Mouse (Mus musculus) embryo, embryonic 11 days (tissue): Measurements from ENCODE around the gene Fam241b.

Source experiments
- DNase-seq: peaks from one replicate; pipeline ENCODE4 v3.0.0-alpha.2; 2015

Gene Fam241b

DNA sequence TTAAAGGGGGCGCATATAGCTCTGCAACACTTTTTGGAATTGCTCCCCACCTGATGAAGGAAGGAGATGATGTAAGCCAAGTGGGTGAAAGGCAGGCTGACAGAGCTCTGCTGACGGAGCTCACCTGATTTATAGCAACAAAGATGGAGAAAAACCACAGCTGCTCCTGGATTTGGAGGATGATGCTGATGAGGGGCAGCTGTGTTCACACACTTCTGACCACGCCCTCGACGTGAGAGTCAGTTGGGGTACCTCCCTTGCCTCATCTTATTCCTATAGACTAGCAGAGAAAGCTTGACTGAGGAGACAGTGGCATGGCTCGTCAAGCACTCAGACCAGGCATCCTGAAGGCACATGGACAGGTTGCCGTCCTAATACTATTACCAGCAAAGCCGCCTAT lies at the start of gene Fam241b:
Fam241b (minus strand) TSS at position 101 of the 400 bp plus-strand sequence.
- no peak for DNase-seq

DNA sequence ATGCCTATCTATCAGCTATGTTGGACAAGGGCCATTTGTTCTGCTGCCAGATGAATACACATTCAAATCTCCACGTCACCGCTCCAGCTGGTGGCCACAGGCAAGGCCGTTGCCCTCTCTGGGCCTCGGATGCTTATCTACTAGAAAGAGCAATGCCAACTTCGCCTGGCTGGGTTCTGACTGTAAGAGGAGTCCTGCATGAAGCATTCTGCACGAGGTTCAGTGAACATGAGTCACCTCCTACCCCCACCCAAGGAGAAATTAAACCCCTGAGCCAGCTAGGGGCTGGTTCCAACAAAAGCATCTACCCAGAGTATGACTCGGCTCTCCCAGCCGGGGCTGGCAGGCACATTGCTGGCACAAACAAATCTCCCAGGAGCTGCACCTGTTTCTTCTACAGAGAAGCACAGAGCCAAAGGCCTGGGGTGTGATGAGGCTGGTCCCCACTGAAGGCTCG lies 49.0 kb upstream of the Fam241b start:
- DNase-seq: no peak

DNA sequence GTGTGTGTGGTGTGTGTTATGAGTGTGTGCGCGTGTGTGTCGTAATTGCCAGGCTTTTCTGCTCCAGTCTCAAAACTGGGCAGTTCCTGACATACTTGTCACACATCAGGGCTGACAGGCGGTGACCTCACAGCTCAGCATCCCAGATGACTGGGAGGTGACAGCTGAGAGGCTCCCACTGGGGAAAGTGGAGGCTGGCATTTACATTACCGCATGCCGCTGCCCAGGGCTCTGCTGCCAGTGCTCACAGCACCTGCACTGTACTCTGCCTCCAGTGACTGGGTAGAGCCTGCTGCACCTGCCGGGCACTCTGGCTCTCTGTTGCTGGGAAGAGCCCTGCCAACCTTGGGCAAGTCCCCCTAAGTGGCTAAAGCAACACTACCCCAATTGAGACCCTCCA lies 47.1 kb upstream of the Fam241b start:
- DNase-seq: no peak

DNA sequence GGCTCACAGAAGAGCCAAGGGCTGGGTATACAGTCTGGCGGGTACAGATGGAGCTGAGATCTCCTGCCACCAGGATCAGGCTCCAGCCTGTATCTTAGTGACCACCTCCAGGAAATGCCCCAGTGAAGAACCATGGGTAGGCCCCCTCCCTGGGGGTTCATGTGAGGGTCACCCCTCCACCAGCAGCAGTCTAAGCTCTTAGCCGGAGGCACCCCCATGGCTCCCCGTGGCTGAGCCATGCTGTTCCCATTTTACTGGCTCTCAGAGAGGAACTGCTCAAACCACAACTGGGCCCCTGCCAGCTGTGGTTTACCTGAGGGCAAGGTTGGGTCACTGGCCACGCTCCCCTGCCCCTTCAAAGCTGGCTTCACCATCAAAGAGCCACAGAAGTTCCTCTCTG lies 46.2 kb upstream of the Fam241b start:
- no peak for DNase-seq

- DNase-seq: no peak
Observed at GRCm38 (mm10) chr10:62189303-62189702, 45.6 kb upstream of the Fam241b start.

GRCm38 (mm10) chr10:62186882-62187281 lies 43.2 kb upstream of the Fam241b start:
- DNase-seq: peak; percentile 81

DNA sequence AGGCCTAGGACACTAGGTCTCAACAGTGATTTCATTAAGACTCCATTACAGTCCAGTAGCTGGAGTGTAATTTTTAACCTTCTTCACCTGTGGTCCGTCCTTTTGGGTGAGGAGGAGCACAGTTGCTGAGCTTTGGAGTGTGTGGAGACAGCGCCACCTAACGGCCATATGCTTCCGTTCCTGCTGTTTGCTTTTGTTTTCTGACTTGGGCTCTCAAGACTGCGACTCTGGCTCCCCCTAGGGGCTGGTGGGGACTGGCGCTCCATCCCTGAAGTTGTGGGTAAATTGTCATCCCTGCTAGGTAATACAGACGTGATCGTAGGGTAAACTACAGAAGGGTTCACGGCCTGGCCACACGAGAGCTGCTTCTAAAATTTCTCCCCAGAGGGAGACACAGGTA lies 39.3 kb upstream of the Fam241b start:
- peak; percentile 95 for DNase-seq

GRCm38 (mm10) chr10:62182471-62183014 lies 38.8 kb upstream of the Fam241b start:
- no peak for DNase-seq

DNA sequence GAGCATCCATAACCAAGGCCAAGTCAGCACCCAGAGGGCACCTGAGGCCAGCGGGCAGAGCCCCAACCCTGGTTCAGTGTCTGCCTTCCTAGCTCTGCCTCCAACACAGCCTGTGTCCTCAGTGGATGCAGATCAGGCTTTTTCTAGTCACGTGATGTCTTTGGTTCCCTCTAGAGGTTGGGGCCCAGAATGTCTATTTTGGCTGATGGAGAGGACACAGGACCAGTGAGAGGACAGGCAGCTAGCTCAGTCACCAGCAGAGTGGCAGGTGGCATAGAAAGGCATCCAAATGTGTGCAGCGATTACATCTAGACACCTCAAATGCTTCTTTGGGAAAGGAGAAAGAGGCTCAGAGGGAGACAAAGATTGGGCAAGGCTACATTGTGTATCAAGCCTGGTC lies 38.0 kb upstream of the Fam241b start:
- DNase-seq: no peak

DNA sequence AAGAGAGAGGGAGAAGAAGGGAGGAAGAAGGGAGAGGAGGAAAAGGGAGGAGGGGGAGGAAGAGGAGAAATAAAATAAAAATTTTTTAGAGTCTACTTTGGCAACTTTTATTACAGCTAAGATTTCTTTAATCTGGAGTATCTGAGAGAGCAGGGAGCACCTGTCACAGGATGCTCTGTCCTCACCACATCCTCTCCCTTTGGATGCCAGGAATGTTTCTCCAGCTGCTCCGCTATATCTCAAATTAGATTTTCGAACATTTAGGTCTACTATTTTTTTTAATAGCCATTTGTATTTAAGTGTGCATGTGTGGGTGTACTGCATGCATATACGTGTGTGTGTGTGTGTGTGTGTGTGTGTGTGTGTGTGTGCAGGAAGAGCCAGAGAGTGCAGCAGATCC lies 36.2 kb upstream of the Fam241b start:
- no peak for DNase-seq

GRCm38 (mm10) chr10:62174533-62175313 lies 31.0 kb upstream of the Fam241b start:
- DNase-seq: peak; percentile 74

DNA sequence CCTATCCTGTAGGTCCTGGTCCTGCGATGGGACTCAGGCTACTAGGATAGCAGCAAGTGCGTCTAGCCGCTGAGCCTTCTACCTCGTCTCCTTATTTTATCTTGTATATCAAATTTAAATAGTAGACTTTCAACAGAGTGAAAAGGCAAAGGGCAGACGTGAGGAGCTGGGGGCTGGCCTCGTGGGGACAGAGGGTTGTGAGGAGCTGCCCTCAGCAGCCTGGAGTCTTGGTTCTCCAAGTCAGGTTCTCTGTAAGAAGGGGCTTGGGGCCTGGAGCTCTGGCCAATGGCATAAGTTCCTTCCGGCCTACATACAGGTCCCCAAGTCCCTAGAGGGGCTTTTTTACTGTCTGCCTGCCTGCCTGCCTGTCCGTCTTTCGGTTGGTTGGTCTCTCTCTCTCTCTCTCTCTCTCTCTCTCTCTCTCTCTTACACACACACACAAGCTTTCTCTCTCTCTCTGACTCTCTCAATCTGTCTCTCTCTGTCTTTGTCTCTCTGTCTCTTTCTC lies 30.3 kb upstream of the Fam241b start:
- peak; percentile 40 for DNase-seq

DNA sequence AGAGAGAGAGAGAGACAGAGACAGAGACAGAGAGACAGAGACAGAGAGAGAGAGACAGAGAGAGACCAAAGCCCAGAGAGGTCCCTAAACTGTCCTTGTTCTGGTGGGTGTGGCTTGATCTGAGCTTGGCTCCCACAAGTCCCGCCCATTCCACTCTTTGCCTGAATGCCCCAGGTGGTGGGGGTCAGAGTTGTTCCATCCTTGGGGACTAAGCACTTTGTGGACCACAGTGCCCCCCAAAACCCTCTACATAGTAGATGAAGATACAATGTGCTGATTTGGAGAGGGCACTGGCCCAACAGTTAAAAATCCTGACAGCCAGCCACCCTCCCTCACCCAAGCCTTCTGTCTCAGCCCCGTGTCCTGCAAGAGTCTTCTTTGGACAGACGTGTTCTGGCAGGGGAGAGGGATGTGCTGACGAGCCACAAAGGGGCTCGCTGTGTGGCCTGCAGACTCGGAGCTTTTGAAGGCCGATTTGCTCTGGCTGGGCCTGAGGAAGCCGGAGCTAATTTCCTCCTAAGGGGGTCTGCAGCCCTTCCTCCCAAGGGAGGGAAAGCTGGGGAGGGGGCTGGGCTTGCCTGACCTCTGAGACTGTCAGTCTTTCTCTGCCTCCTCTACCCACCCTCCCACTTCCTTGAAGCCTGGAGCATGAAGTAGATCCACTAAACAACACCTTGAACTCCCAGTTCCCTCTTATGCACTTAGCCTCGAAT lies 29.3 kb upstream of the Fam241b start:
- DNase-seq: peak; percentile 70

GRCm38 (mm10) chr10:62162410-62162809 lies 18.7 kb upstream of the Fam241b start:
- DNase-seq: no peak

DNA sequence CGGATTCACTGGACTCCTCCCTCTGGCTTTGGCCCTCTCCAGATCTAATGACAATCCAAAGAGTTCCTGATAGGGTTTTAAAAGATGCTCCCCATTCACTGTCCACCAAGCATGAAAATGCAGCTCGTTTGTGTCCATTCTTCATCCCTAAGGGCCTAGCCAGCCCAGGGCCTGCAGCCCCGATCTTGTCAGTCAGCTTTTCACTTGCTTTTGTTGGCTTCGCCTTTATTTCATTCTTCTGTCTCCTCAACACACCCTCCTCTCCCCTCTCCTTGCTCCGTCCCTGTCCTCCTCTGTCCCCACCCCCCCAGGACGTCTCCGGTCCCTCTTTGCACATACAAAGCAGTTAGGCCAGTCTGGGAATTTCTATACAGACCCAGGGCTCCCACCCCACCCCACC lies 6.2 kb upstream of the Fam241b start:
- peak; percentile 31 for DNase-seq

GRCm38 (mm10) chr10:62147466-62148248 lies 3.9 kb upstream of the Fam241b start:
- no peak for DNase-seq

DNA sequence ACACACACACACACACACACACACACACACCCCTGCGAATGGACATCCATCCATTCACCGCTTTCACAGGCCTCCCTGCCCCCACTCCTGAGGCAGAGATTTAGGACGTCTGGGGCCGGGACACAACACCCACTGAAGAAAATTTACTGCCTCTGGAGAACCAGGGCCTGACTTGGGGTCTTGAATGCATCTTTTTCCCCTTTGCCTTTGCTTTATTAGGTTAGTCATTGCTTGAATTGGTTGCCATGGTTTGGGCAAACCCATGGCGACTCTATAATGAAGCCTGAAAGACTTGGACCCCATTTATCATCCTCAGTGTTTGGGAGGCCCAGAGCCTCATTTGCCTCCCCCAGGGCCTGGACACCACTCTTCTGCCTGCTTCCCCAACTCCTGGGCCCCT lies 2.2 kb upstream of the Fam241b start:
- DNase-seq: peak; percentile 54

GRCm38 (mm10) chr10:62138040-62138439 lies 5.7 kb downstream of the Fam241b start:
- peak; percentile 78 for DNase-seq

DNA sequence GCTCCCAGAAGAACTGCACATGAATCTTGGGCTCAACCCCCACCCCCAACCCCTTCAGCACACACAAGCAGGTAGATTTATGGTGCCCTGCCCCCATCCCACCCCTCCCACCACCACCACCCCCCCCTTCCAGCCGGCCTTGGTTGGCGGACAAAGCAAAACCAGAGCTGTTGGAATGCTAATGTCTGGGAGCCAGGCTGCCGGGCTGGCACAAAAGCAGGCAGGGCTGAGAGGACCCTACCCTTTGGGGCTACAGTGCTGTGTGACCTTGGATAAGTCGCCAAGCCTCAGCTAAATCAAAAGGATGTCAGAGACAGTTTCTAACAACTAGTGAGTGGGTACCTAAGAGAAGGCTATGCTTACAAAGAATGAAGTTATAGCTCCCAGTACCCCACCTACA lies 6.6 kb downstream of the Fam241b start:
- no peak for DNase-seq

- no peak for DNase-seq
Observed at GRCm38 (mm10) chr10:62135696-62136470, 7.8 kb downstream of the Fam241b start.

DNA sequence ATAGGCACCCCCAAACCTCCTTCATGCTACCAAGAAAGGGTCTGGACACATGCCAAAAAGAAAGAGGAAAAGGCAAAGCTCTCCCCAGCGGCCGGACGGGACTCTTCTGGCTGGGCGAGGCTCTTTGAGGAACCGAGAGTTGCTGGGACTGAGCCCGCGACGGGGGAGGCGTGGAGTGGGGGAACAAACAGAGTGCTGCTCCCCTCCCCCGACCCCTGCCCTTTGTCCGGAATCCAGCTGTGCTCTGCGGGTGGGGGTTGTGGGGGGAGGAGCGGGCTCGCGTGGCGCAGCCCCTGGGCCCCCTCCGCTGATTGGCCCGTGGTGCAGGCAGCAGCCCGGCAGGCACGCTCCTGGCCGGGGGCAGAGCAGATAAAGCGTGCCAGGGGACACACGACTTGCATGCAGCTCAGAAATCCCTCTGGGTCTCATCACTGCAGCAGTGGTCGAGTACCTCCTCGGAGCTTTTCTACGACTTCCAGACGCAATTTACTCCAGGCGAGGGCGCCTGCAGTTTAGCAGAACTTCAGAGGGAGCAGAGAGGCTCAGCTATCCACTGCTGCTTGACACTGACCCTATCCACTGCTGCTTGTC lies 10.9 kb downstream of the Fam241b start, which contains the start of gene Neurog3:
Neurog3 (plus strand) TSS at position 400 of the 591 bp plus-strand sequence.
- peak; percentile 58 for DNase-seq
